Mouse (Mus musculus): ENCODE measurements around the gene Map1a.

DNA sequence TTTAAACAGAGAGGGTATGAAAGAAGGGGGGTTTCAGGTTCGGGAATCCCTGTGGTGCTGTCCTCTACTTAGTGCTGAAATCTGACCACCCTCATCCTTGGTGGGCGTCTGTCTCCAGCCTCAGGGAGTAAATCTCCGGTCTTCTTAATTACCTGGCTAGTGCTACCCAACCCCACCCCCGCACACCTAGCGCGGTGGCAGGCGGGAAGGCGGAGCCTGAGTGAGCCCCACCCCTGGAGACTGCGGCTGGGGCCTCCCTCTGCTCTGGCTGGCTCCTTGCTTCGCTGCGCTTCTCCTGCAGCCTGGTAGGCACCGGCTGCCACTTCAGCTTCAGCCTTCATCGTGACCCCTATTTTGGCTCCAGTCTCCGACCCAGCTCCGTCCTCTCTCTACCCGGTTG is 69.0 kb downstream of the Map1a start:
- no peak for TF ChIP-seq GATA1 (IDR thresholded peaks at IDR 0.05; ENCODE audit: low read length)
- TF ChIP-seq TAL1 (IDR thresholded peaks at IDR 0.05; ENCODE audit: low read length), result no peak
